Mouse (Mus musculus) ES-E14 (cell line): ENCODE measurements around the gene Plxdc1.

Experiments used
- CHD2 ChIP-seq: IDR thresholded peaks from 2 replicates; pipeline ENCODE4 v1.6.1; 2014; ENCODE audit warnings: mild to moderate bottlenecking, low read depth, low read length, inconsistent platforms
- HCFC1 ChIP-seq: IDR thresholded peaks from 2 replicates; pipeline ENCODE4 v1.6.1; 2012; ENCODE audit warnings: low read length, inconsistent platforms, borderline replicate concordance; ENCODE audit not compliant: insufficient read depth
- MAFK ChIP-seq: IDR thresholded peaks from 2 replicates; pipeline ENCODE4 v1.6.1; 2014; ENCODE audit warnings: mild to moderate bottlenecking, low read depth, low read length, inconsistent platforms; ENCODE audit not compliant: insufficient read depth
- ZC3H11A ChIP-seq: IDR thresholded peaks from 2 replicates; pipeline ENCODE4 v1.6.1; 2012; ENCODE audit warnings: low read depth, mild to moderate bottlenecking, inconsistent platforms, low read length, borderline replicate concordance
- ZNF384 ChIP-seq: IDR thresholded peaks from 2 replicates; pipeline ENCODE4 v1.6.1; 2012; ENCODE audit warnings: low read depth, low read length, inconsistent platforms

DNA sequence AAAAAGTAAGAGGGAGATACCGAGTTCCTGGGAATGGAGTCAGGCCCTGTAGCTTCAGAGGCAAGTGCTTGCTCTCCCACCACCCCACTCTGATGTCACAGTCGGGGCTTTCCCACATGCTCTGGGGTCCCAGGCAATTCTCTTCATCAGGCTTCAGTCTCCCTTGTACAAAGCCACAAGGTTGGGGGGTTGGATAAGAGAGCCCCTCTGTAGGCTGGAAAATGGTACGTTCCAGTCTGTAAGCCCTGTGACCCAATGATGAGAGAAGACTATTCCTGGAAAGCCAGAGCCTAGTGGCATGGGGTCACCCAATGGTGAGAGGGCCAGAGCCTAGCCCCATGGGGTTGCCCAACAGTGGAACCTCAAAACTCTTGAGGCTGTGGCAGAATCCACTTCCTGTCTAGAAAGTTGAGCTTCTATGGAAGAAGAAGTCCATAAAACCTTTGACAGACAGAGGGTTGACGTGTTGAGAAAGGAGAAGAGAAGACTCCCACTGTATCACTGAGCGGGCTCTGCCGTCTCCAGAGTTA is 70.2 kb downstream of the Plxdc1 start:
- no peak for TF ChIP-seq MAFK
- TF ChIP-seq CHD2, result no peak
- TF ChIP-seq ZC3H11A, result no peak
- TF ChIP-seq ZNF384, result no peak
- no peak for TF ChIP-seq HCFC1
